Mouse (Mus musculus): ENCODE measurements around the gene Smim22. TPM values are rescaled to one million over a fixed set of nuclear protein-coding genes. Genes with fewer than 3 reads are reported as not detected.

Smim22 gene
- not detected for total RNA-seq (2023)

DNA sequence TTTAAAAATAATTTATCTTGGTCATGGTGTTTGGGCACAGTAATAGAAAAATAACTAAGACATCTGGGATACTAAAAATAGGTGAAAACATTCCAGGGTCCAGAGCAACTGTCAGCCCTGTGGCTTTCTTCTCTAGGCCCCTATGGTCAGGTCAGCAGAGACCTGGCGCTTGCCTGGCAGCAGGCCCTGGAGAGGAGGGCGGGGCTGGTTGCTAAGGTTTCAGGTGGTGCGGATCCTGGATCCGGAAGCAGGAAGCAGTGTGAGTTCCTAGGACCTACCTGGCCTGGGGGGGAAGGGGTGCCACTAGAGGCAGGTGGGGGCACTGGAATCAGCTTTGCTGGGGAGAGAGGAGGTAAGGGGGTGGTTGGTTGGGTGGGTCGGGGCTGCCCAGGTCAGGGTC lies at the start of gene Smim22:
Smim22 (plus strand) TSS at position 222 of the 400 bp plus-strand sequence.

DNA sequence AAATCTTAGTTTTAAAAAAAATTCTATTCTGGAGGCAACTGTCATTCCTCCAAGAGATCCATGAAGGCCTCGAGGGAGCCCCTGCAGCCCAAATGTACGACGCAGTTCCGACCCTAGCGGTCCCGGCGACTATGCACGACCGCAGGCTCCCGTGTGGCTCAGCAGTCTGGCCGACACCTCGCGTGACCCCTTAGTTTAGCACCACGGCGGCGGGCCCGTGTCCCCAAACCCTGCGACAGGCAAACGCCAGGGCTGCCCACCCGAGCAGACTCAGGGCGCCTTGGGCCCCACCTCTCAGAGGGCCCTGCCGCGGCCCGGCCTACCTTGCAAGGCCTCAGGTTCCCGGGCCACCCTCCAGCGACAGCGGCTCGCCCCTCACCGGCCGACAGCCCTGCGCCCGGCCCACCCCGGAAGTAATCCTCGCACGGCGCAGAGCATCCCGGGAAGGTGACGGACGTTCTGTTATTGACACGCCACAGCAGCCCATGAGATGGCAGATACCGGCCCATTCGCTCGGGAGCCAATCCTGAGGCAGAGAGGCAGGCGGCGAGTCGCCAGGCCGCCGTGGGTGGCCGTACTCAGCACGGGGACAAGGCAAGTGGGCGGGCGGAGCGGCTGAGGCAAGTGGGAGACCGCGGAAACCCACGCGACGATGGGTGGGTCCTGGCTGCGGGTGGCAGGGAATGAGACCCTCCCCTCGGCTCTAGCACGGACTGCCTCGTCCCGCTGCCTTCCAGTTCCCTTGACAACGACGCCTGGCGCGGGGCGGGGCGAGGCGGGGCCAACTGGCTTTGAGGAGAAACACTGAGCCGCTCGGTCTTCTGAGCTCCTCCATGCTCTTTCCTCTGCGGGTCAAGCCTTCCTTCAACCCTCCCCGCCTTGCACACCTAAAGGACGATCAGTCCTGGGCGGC lies 43.0 kb upstream of the Smim22 start, which contains the start of gene Anks3:
Anks3 (minus strand) TSS at position 409 of the 913 bp plus-strand sequence.

DNA sequence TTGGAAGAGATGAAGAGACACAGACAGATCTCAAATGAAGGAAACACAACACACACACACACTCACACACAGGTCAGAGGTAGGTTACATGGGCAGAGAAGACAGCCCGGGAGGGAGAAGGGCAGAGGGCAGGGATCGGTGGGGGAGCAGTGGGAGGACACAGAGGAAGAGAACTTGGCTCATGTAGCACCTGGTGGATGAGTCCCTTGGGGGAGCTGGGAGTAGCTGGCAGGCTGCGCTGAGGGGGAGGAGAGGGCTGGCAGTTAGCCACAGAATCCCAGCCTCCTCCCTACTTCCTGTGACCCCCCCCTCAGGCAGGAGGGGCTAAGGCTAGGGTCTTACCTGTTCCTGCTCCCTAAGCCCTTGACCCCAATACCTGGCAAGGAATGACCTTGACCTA lies 9.5 kb upstream of the Smim22 start, which contains the start of gene Sept12:
Sept12 (minus strand) TSS at position 300 of the 400 bp plus-strand sequence.

DNA sequence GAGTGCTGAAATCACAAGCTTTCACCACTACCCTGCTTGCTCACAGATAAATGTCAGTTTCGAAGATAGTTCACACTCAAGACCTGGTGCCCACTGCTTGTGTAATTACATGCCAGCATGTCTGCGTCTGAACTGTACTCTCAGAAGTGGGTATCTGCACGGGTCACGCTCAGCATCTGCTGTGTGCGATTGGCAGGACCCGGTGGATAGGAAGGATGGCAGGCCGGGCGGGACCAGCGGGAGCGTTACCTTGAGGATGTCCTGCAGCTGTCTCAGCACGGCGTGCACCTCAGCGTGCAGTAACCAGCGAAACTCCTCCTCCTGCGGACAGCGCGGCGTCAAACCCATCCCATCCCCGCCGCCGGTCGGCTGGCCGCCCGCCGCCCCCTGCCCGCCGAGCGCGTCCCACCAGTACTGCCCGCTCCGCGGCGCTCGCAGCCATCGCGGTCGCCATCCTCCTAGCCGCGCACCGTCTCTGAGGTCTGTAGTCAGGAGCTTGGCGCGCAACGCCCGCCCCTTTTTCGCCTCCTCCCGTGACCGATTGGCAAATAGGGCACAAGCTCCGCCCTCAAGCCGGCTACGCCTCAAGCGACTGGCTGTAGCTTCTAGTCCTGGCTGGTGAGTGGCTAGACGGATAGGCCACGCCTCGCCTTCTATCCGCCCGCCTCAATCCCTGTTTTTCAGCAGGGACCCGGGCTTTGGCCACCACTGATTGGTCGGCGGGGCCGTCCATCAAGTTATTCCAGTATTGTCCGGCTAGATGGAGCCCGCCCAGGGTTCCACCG lies 6.2 kb downstream of the Smim22 start, which contains the start of gene Rogdi:
Rogdi (minus strand) TSS at position 500 of the 785 bp plus-strand sequence.

DNA sequence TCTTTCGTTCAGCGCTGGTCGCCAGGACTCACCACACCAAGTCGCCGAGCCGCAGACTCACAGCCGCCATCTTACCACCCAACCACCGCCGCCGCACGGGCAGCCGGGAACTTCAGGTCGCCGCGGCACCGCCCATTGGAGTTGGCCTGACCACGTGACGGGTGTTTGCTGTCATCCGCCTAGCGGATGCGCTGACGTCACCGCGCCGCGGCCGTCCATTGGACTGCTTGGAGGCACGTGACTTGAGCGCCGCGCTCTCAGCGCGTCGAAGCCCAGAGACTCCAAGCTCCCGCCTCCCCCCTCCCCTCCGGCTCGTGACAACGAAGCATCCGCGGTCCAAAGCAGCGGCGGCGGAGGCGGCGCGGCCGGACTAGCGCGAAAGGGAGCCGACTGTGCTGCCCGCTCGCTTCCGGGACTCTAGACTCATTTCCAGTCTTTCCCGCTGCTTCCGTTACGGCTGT lies 42.7 kb downstream of the Smim22 start, which contains the start of the genes Glyr1 and Ubn1:
Glyr1 (minus strand) TSS at position 90 of the 461 bp plus-strand sequence.
Ubn1 (plus strand) TSS at position 284 of the 461 bp plus-strand sequence.

Other genes with a start within 250 kb of the Smim22 start
- gene Cdip1, start 217.0 kb upstream of the Smim22 start, total RNA-seq (2023) = 46.0 TPM
- not detected for gene 4930562C15Rik, start 171.9 kb upstream of the Smim22 start, total RNA-seq (2023)
- gene Ubald1, start 127.0 kb upstream of the Smim22 start, total RNA-seq (2023) = 198 TPM
- 65.7 TPM for gene Mgrn1, start 121.0 kb upstream of the Smim22 start, total RNA-seq (2023)
- 57.1 TPM for gene Nudt16l1, start 68.5 kb upstream of the Smim22 start, total RNA-seq (2023)
- gene Anks3, start 43.1 kb upstream of the Smim22 start, total RNA-seq (2023) = 74.7 TPM
- gene Sept12, start 9.4 kb upstream of the Smim22 start, total RNA-seq (2023) = not detected
- 19.8 TPM for gene Rogdi, start 6.3 kb downstream of the Smim22 start, total RNA-seq (2023)
- gene Glyr1, start 42.6 kb downstream of the Smim22 start, total RNA-seq (2023) = 111 TPM
- gene Ubn1, start 42.8 kb downstream of the Smim22 start, total RNA-seq (2023) = 103 TPM
- 0.46 TPM for gene Ppl, start 125.1 kb downstream of the Smim22 start, total RNA-seq (2023)
- gene Sec14l5, start 139.8 kb downstream of the Smim22 start, total RNA-seq (2023) = not detected
- 26.2 TPM for gene Nagpa, start 196.7 kb downstream of the Smim22 start, total RNA-seq (2023)
- not detected for gene AU021092, start 215.0 kb downstream of the Smim22 start, total RNA-seq (2023)
- gene Alg1, start 226.3 kb downstream of the Smim22 start, total RNA-seq (2023) = 40.1 TPM
- 21.0 TPM for gene Eef2kmt, start 248.7 kb downstream of the Smim22 start, total RNA-seq (2023)

Measured in CD8-positive naive resting alpha-beta T cell, adult 57 days (primary cell).